Mouse (Mus musculus) liver, postnatal 0 days (tissue): ENCODE measurements around the gene Vmn1r85.
"Not testable (repeated sequence)": the region's sequence is repeated elsewhere in the genome, so short reads cannot be mapped to it uniquely, and the experiment has no call there.

Experiments
- CTCF ChIP-seq: sonication (generic); IDR thresholded peaks from 2 replicates; pipeline ENCODE4 v1.5.1; 2016; ENCODE audit warnings: antibody characterized with exemption, low read depth
- EP300 ChIP-seq: IDR thresholded peaks from 2 replicates; pipeline ENCODE4 v1.6.1; 2016; ENCODE audit warnings: antibody characterized with exemption, low read depth, mild to moderate bottlenecking

- TF ChIP-seq CTCF, EP300: not testable (repeated sequence)
Measured at GRCm38 (mm10) chr7:13123554-13124153, 28.7 kb upstream of the Vmn1r85 start.
